Mouse (Mus musculus): ENCODE measurements around the gene Slc17a2. TPM values are rescaled to one million over a fixed set of nuclear protein-coding genes. Genes with fewer than 3 reads are reported as not detected.
"Not testable (repeated sequence)": the region's sequence is repeated elsewhere in the genome, so short reads cannot be mapped to it uniquely, and the experiment has no call there.

The Slc17a2 gene
- total and polyA plus RNA-seq, 3 experiments = not detected

DNA sequence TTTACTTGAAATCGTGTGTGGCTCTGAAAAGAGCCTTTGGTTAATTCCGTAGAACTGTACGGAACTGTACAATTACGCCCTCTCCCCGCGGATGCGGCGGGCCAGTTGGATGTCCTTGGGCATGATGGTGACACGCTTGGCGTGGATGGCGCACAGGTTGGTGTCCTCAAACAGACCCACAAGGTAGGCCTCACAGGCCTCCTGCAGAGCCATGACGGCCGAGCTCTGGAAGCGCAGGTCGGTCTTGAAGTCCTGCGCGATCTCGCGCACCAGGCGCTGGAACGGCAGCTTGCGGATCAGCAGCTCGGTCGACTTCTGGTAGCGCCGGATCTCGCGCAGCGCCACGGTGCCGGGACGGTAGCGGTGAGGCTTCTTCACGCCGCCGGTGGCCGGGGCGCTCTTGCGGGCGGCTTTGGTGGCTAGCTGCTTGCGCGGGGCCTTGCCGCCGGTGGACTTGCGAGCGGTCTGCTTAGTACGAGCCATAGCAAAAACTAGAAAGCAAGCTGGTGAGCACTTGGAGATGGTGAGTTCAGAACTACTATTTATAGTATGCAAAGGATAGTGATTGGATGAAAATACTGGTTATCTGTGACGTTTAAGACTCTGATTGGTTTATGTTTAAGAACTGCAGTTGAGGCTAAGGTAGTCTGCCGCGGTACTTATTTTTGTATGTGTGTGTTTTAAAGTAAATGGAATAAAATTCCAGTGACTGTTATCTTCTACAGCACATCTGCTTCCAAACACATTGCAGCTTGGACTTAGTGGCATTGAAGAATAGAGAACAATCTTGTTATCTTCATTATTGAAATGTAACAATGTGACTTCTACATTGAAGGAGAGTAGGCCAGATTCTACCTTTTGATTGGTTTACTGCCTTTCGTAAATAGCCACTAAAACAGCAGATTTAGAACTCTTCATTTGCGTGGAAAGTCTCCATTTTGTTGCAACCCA lies 44.6 kb upstream of the Slc17a2 start, which contains the start of gene Hist1h3a:
Gene Hist1h3a (minus strand): TSS at position 516 of the 951 bp plus-strand sequence.
- peak; percentile 89 for DNase-seq (ENCODE audit: extremely low read depth)
- H3K27me3 ChIP-seq (replicated peaks); H3K9me3 ChIP-seq (replicated peaks; ENCODE audit: low read length); dilution Hi-C loops (cut with MboI; ENCODE audit: extremely low pct_ligation_motif_present, extremely low pct_unique_long_range_greater_than_20kb, low sequenced_read_pairs); H3K36me3 ChIP-seq (replicated peaks in 1 of 2; ENCODE audit: control insufficient read depth in 1 of 2, insufficient read depth in 1 of 2, low read length in 1 of 2); H3K79me2 ChIP-seq (replicated peaks; ENCODE audit: control insufficient read depth, extremely low read depth, insufficient read depth, poor library complexity, severe bottlenecking): not testable (repeated sequence)
- peak within 1 kb of the TSS; percentile 13 to 59 (median 40) for H3K4me3 ChIP-seq (replicated peaks in 1 of 3; ENCODE audit: low read depth in 2 of 3, low read length in 2 of 3, poor library complexity in 1 of 3)
- in situ Hi-C loops (cut with MboI; ENCODE audit: low pct_ligation_motif_present, low pct_unique_long_range_greater_than_20kb, low sequenced_read_pairs) = loop anchor here (25.0 kb wide), 1 partner anchor 1725 kb away; the partner anchor contains the start of genes Hist1h2ag, Hist1h2ah, Hist1h2bj and Hist1h2bk
- peak within 1 kb of the TSS; percentile 98 for H3K4me2 ChIP-seq (ENCODE audit: insufficient read depth, low read depth, poor library complexity, severe bottlenecking)
- TF ChIP-seq POLR2AphosphoS2 (IDR thresholded peaks at IDR 0.05; ENCODE audit: low read depth, low read length) (peak; percentile 98), NELFE (IDR thresholded peaks at IDR 0.05; ENCODE audit: low read depth, low read length) (peak; percentile 99), MYC (IDR thresholded peaks at IDR 0.05; ENCODE audit: low read depth, low read length) (peak; percentile 51; the same call in 1 of the 2 replicates), TCF12 (IDR thresholded peaks at IDR 0.05; ENCODE audit: low read depth, low read length) (peak; percentile 79), ZMIZ1 (IDR thresholded peaks at IDR 0.05; ENCODE audit: low read depth, low read length) (peak; percentile 100), POLR2A (IDR thresholded peaks at IDR 0.05; ENCODE audit: low read depth, low read length) (peak; percentile 96), CHD1 (IDR thresholded peaks at IDR 0.05; ENCODE audit: low read depth, low read length) (peak; percentile 92; the same call in 1 of the 2 replicates), CHD2 (IDR thresholded peaks at IDR 0.05; ENCODE audit: low read length) (peak; percentile 88), RCOR1 (conservative IDR thresholded peaks at IDR 0.05; ENCODE audit: low read depth, low read length) (0 out of 2 replicates have a peak, but pooled peaks have one; percentile 24), ELF1 (IDR thresholded peaks at IDR 0.05; ENCODE audit: low read depth, low read length) (peak; percentile 3; the same call in 1 of the 2 replicates), UBTF (IDR thresholded peaks at IDR 0.05; ENCODE audit: low read depth, low read length) (peak; percentile 95), TBP (conservative IDR thresholded peaks at IDR 0.05; ENCODE audit: low read depth, low read length) (peak; percentile 99), IRF4 (IDR thresholded peaks at IDR 0.05; ENCODE audit: low read depth, low read length) (peak; percentile 19; the same call in 1 of the 2 replicates), SIN3A (IDR thresholded peaks at IDR 0.05; ENCODE audit: low read length) (0 out of 2 replicates have a peak, but pooled peaks have one; percentile 37), MAX (IDR thresholded peaks at IDR 0.05; ENCODE audit: low read length) (peak; percentile 70)
- H3K9ac ChIP-seq (ENCODE audit: insufficient read depth, low read depth) = peak within 1 kb of the TSS; percentile 99
- peaks cover 3 to 44% of the 10 kb centered on the region in 2 experiments; a peak in 3 of 4 replicates for H3K4me1 ChIP-seq (ENCODE audit: control insufficient read depth in 1 of 2, insufficient read depth in 2 of 2)
- H3K27ac ChIP-seq (ENCODE audit: insufficient read depth, low read depth) = peak within 1 kb of the TSS; percentile 97

- peak overlapping the region; percentile 6 to 37 (median 36) for H3K4me3 ChIP-seq (replicated peaks in 1 of 3; ENCODE audit: low read depth in 2 of 3, low read length in 2 of 3, poor library complexity in 1 of 3)
These were observed 43.6 kb upstream of the Slc17a2 start for GRCm38 (mm10) chr13:23763242-23763585.

More at GRCm38 (mm10) chr13:23763242-23763585, 43.6 kb upstream of the Slc17a2 start:
- no peaks in the 10 kb centered on the region for H3K9me3 ChIP-seq (replicated peaks; ENCODE audit: low read length)
- peaks cover 3 to 34% of the 10 kb centered on the region in 2 experiments; a peak in 3 of 4 replicates for H3K4me1 ChIP-seq (ENCODE audit: control insufficient read depth in 1 of 2, insufficient read depth in 2 of 2)
- peak overlapping the region; percentile 99 for H3K9ac ChIP-seq (ENCODE audit: insufficient read depth, low read depth)
- no peak for DNase-seq (ENCODE audit: extremely low read depth)
- no peaks in the 10 kb centered on the region for H3K27me3 ChIP-seq (replicated peaks)
- TF ChIP-seq ZC3H11A (IDR thresholded peaks at IDR 0.05; ENCODE audit: low read depth, low read length) (no peak), MAFK (IDR thresholded peaks at IDR 0.05; ENCODE audit: insufficient replicate concordance, low read length) (0 out of 2 replicates have a peak, but pooled peaks have one; percentile 36), MYC (IDR thresholded peaks at IDR 0.05; ENCODE audit: low read depth, low read length) (0 out of 2 replicates have a peak, but pooled peaks have one; percentile 54), CHD2 (IDR thresholded peaks at IDR 0.05; ENCODE audit: low read length) (0 out of 2 replicates have a peak, but pooled peaks have one; percentile 49), SIN3A (IDR thresholded peaks at IDR 0.05; ENCODE audit: low read length) (no peak), NRF1 (IDR thresholded peaks at IDR 0.05; ENCODE audit: low read depth, low read length) (peak; percentile 40), MAZ (IDR thresholded peaks at IDR 0.05; ENCODE audit: low read depth, low read length) (peak; percentile 66; the same call in 1 of the 2 replicates), IRF4 (IDR thresholded peaks at IDR 0.05; ENCODE audit: low read depth, low read length) (peak; percentile 31; the same call in 1 of the 2 replicates), MXI1 (IDR thresholded peaks at IDR 0.05; ENCODE audit: low read depth, low read length) (peak; percentile 50)
- in situ Hi-C loops (cut with MboI; ENCODE audit: low pct_ligation_motif_present, low pct_unique_long_range_greater_than_20kb, low sequenced_read_pairs) (loop anchor here (25.0 kb wide), 1 partner anchor 1726 kb away; the partner anchor contains the start of genes Hist1h2ag, Hist1h2ah, Hist1h2bj and Hist1h2bk), dilution Hi-C loops (cut with MboI; ENCODE audit: extremely low pct_ligation_motif_present, extremely low pct_unique_long_range_greater_than_20kb, low sequenced_read_pairs) (no loop called here)
- H3K4me2 ChIP-seq (ENCODE audit: insufficient read depth, low read depth, poor library complexity, severe bottlenecking) = peak overlapping the region; percentile 98
- no peaks in the 10 kb centered on the region for H3K79me2 ChIP-seq (replicated peaks; ENCODE audit: control insufficient read depth, extremely low read depth, insufficient read depth, poor library complexity, severe bottlenecking)
- H3K36me3 ChIP-seq (replicated peaks in 1 of 2; ENCODE audit: control insufficient read depth in 1 of 2, insufficient read depth in 1 of 2, low read length in 1 of 2) = no peaks in the 10 kb centered on the region
- H3K27ac ChIP-seq (ENCODE audit: insufficient read depth, low read depth) = peak overlapping the region; percentile 88
